In the genomic region with DNA sequence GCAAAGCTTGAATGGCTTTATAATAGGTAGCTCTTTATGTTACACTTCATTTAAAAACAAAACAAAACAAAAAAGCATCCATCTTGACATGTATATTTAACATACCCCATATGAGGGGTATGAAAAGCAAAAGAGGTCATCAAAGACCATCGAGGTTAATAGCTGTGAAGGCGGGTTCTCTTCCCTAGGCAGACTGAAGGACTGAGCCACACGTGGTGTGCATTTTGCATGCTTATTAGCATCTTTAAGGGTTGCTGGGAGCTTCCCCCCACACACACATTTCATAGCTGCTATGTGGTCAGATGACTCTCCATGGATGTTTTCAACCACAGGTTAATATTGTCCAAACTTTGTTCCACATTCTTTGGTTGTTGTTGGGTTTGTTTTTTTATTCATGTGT, we compare ENCODE assay signal across 37 mouse cellular contexts. TPM values are rescaled to one million over a fixed set of nuclear protein-coding genes. Genes with fewer than 3 reads are reported as not detected.
"Had no signal": no experiment of that assay in that cellular context is flagged by ENCODE, and none has a peak within 500 bp of the region (broad histone marks: within the 10 kb centered on the region; RNA-seq: fewer than 3 reads in every experiment).

No protein-coding gene starts in this region.

- H3K9me3 ChIP-seq: heart, embryonic 13.5 days; heart, embryonic 15.5 days; hindbrain, embryonic 15.5 days; limb, embryonic 13.5 days; limb, embryonic 15.5 days; liver, embryonic 12.5 days had no signal

- H3K4me1 ChIP-seq: heart, embryonic 13.5 days; heart, embryonic 15.5 days; hindbrain, embryonic 15.5 days; limb, embryonic 15.5 days; liver, embryonic 12.5 days had no signal

- H3K9ac ChIP-seq: heart, embryonic 13.5 days; heart, embryonic 15.5 days; hindbrain, embryonic 15.5 days; limb, embryonic 13.5 days; limb, embryonic 15.5 days; liver, embryonic 12.5 days; liver, embryonic 14.5 days had no signal

- DNase-seq: gastrocnemius, adult 2 months; gastrocnemius, postnatal 14 days; gastrocnemius, postnatal 36 days; heart, adult 11 months; heart, adult 2 months; heart, postnatal 14 days; heart, postnatal 36 days; kidney, adult 11 months; kidney, adult 8-10 months; kidney, postnatal 10 days; kidney, postnatal 25 days; kidney, postnatal 4 days; layer of hippocampus, postnatal 36 days; left cerebral cortex, postnatal 4 days; lung, adult 18-20 months had no signal

- H3K4me3 ChIP-seq: gastrocnemius, adult 2 months; heart, adult 2 months; heart, embryonic 13.5 days; heart, embryonic 15.5 days; hindbrain, embryonic 15.5 days; layer of hippocampus, adult 2 months; limb, embryonic 13.5 days; limb, embryonic 15.5 days; liver, embryonic 12.5 days had no signal

- H3K36me3 ChIP-seq: heart, embryonic 13.5 days; heart, embryonic 15.5 days; hindbrain, embryonic 15.5 days; limb, embryonic 13.5 days; limb, embryonic 15.5 days; liver, embryonic 12.5 days had no signal

- H3K27ac ChIP-seq: gastrocnemius, adult 2 months; heart, adult 2 months; heart, embryonic 13.5 days; heart, embryonic 15.5 days; hindbrain, embryonic 15.5 days; hindbrain, postnatal 0 days; layer of hippocampus, adult 2 months; limb, embryonic 13.5 days; limb, embryonic 15.5 days; liver, embryonic 12.5 days; liver, embryonic 14.5 days had no signal

- ATAC-seq: hindbrain, postnatal 0 days; intestine, embryonic 16.5 days; liver, embryonic 12.5 days had no signal

- H3K27me3 ChIP-seq: heart, embryonic 13.5 days; heart, embryonic 15.5 days; hindbrain, embryonic 15.5 days; limb, embryonic 13.5 days; limb, embryonic 15.5 days; liver, embryonic 12.5 days had no signal

- H3K4me2 ChIP-seq: heart, embryonic 11.5 days; heart, embryonic 13.5 days; heart, embryonic 15.5 days; hindbrain, embryonic 15.5 days; limb, embryonic 13.5 days; limb, embryonic 15.5 days; liver, embryonic 12.5 days had no signal

RNA-seq across cellular contexts. Expression of a gene that starts 55.3 kb away (rescaled TPM):
- total RNA-seq: gastrocnemius, adult 2 months; gastrocnemius, postnatal 14 days; gastrocnemius, postnatal 36 days; heart, adult 2 months; heart, postnatal 14 days; heart, postnatal 36 days; hematopoietic stem cell, adult 5-6 weeks; layer of hippocampus, adult 2 months; layer of hippocampus, postnatal 10 days; layer of hippocampus, postnatal 36 days; left cerebral cortex, adult 18-20 months; left cerebral cortex, postnatal 25 days; left cerebral cortex, postnatal 4 days; liver, adult 2 months had no signal
- polyA plus RNA-seq: gonadal fat pad, adult 2 months; heart, adult 2 months; heart, embryonic 11.5 days; heart, embryonic 13.5 days; heart, embryonic 15.5 days; heart, postnatal 0 days; intestine, embryonic 14.5 days; kidney, embryonic 14.5 days; kidney, embryonic 16.5 days; liver, adult 2 months; liver, embryonic 12.5 days; liver, embryonic 16.5 days had no signal
